Mouse (Mus musculus): ENCODE measurements around the gene Ccl17.

GRCm38 (mm10) chr8:94794368-94794767 is 15.9 kb upstream of the Ccl17 start:
- no peak for TF ChIP-seq POLR2A (IDR thresholded peaks at IDR 0.05; ENCODE audit: borderline replicate concordance, low read depth, low read length)
- no peak for TF ChIP-seq CTCF (IDR thresholded peaks at IDR 0.05; ENCODE audit: low read depth, low read length)
